Mouse (Mus musculus) B cell, adult 67 days (primary cell): ENCODE measurements around the gene Rhod. TPM values are rescaled to one million over a fixed set of nuclear protein-coding genes. Genes with fewer than 3 reads are reported as not detected.

Experiments used
- total RNA-seq, 2 experiments: library from RNA; stranded (reverse); gene quantifications; 4 replicates each; pipeline ENCODE4 v1.2.4; 2023

The Rhod gene
- total RNA-seq = not detected

GRCm38 (mm10) chr19:4439161-4439801 is at the start of gene Rhod:
TSS of gene Rhod (minus strand) at chr19:4439432.

GRCm38 (mm10) chr19:4477345-4478189 is 38.3 kb upstream of the Rhod start, which contains the start of gene Syt12:
TSS of gene Syt12 (minus strand) at chr19:4477447.

GRCm38 (mm10) chr19:4397798-4398629 is 41.2 kb downstream of the Rhod start, which contains the start of gene Kdm2a:
TSS of gene Kdm2a (minus strand) at chr19:4398285.

Other genes starting within 250 kb of the Rhod start
- gene Tbc1d10c, start 248.1 kb downstream of the Rhod start, total RNA-seq = 100 to 1,000 TPM; 315 to 328 TPM
- gene Ppp1ca, start 247.4 kb downstream of the Rhod start, total RNA-seq = 100 to 1,000 TPM; 431 to 450 TPM
- 10 to 100 TPM; 65.9 to 73.4 TPM for gene Rad9a, start 237.8 kb downstream of the Rhod start, total RNA-seq
- 100 to 1,000 TPM; 161 to 176 TPM for gene Clcf1, start 225.2 kb downstream of the Rhod start, total RNA-seq
- not detected for gene AC109138.7, start 225.1 kb downstream of the Rhod start, total RNA-seq
- 100 to 1,000 TPM; 198 to 208 TPM for gene Pold4, start 207.5 kb downstream of the Rhod start, total RNA-seq
- gene Ssh3, start 170.3 kb downstream of the Rhod start, total RNA-seq = 10 to 100 TPM; 32.2 to 32.4 TPM
- 10 to 100 TPM; 28.2 to 32.6 TPM for gene Ankrd13d, start 156.3 kb downstream of the Rhod start, total RNA-seq
- gene Grk2, start 133.2 kb downstream of the Rhod start, total RNA-seq = 100 to 1,000 TPM; 584 to 625 TPM
- gene Kdm2a, start 41.1 kb downstream of the Rhod start, total RNA-seq = 100 to 1,000 TPM; 257 to 283 TPM
- gene Syt12, start 38.0 kb upstream of the Rhod start, total RNA-seq = under 1 TPM in 1 of 2 experiments, not detected in 1; 0.15 TPM
- not detected for gene 2010003K11Rik, start 59.2 kb upstream of the Rhod start, total RNA-seq
- 1 to 10 TPM; 2.3 to 5.5 TPM for gene Pcx, start 71.0 kb upstream of the Rhod start, total RNA-seq
- under 1 TPM; 0.17 to 0.30 TPM for gene Lrfn4, start 176.2 kb upstream of the Rhod start, total RNA-seq
- 10 to 100 TPM; 53.8 to 58.0 TPM for gene Rce1, start 186.2 kb upstream of the Rhod start, total RNA-seq